Mouse (Mus musculus) kidney, embryonic 16.5 days (tissue): Measurements from ENCODE around the gene Efcab5. TPM values are rescaled to one million over a fixed set of nuclear protein-coding genes. Genes with fewer than 3 reads are reported as not detected.
"Not testable (repeated sequence)": the region's sequence is repeated elsewhere in the genome, so short reads cannot be mapped to it uniquely, and the experiment has no call there.

Source experiments
- ATAC-seq: fragments of 200-750 bp; cut with Nextera tagmentation; 2 replicates; pipeline ENCODE4 v1.8.0; 2017; ENCODE audit warnings: moderate TSS enrichment; ENCODE audit not compliant: low FRiP score, low TSS enrichment
- H3K27ac ChIP-seq: fragments of 300-500 bp; sonication (generic); 2 replicates; pipeline ENCODE4 v1.5.1; 2014; ENCODE audit warnings: low read length
- H3K27me3 ChIP-seq: fragments of 300-500 bp; sonication (generic); 2 replicates; pipeline ENCODE4 v1.6.1; 2014; ENCODE audit warnings: low read length, control low read depth, mixed read lengths; ENCODE audit not compliant: insufficient read depth
- H3K36me3 ChIP-seq: fragments of 300-500 bp; sonication (generic); 2 replicates; pipeline ENCODE4 v1.6.1; 2014; ENCODE audit warnings: low read length, control low read depth, mixed read lengths; ENCODE audit not compliant: insufficient read depth
- H3K4me1 ChIP-seq: fragments of 300-500 bp; sonication (generic); 2 replicates; pipeline ENCODE4 v1.6.1; 2014; ENCODE audit warnings: low read length, control low read depth, mixed read lengths; ENCODE audit not compliant: insufficient read depth
- H3K4me2 ChIP-seq: fragments of 300-500 bp; sonication (generic); replicated peaks from 2 replicates; pipeline ENCODE4 v1.6.1; 2014; ENCODE audit warnings: low read depth, low read length
- H3K4me3 ChIP-seq: fragments of 300-500 bp; sonication (generic); 2 replicates; pipeline ENCODE4 v1.5.1; 2014; ENCODE audit warnings: mild to moderate bottlenecking, low read length
- H3K9ac ChIP-seq: fragments of 300-500 bp; sonication (generic); replicated peaks from 2 replicates; pipeline ENCODE4 v1.6.1; 2014; ENCODE audit warnings: low read length
- H3K9me3 ChIP-seq: fragments of 300-500 bp; sonication (generic); 2 replicates; pipeline ENCODE4 v1.6.1; 2016; ENCODE audit warnings: low read length, control low read depth
- WGBS: fragments of 180-500 bp; shearing (Covaris S2); extraction: QIAGEN DNeasy Blood & Tissue Kit; methylation state at CpG from one replicate; pipeline ENCODE4 v1.1.7; 2014; 5-methylcytosine and 5-hydroxymethylcytosine counted together
- polyA plus RNA-seq: library from polyadenylated mRNA; unstranded; fragments of >200 nt; fragmentation: Nextera tagmentation; extraction: Ambion mirVana; gene quantifications from 2 replicates; pipeline ENCODE4 v1.2.1, GENCODE M21; 2015

Efcab5 gene
- polyA plus RNA-seq, 1 experiment from 2014 or later = 0.09 TPM

DNA sequence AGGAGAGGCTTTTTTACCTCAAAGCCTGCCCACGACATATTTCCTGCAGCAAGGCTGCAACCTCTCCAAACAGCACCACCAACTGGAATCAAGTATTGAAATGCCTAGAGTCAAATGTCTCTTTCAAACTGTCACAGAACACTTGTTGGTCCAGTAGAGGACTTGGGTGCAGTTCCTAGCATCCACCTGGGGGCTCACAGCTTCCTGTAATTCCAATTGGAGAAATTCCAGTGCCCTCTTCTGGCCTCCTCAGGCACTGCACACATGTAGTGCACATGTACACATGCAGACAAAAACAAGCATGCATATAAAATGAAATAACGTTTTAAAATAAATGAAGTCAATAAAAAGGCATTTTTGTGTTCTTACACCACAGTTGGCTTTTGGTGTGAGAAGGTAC lies 40.0 kb downstream of the Efcab5 start:
- H3K36me3 ChIP-seq = no peaks in the 10 kb centered on the region
- H3K4me3 ChIP-seq = no peak overlapping the region
- no peak overlapping the region for H3K9ac ChIP-seq
- no peak overlapping the region for H3K4me2 ChIP-seq
- WGBS = 94% methylated on average over 2 of the region's 2 CpGs
- ATAC-seq = no peak
- peaks cover 6% of the 10 kb centered on the region for H3K9me3 ChIP-seq
- no peaks in the 10 kb centered on the region for H3K27me3 ChIP-seq
- no peak overlapping the region for H3K27ac ChIP-seq
- H3K4me1 ChIP-seq = peaks cover 5% of the 10 kb centered on the region; the same call in 1 of the 2 replicates

DNA sequence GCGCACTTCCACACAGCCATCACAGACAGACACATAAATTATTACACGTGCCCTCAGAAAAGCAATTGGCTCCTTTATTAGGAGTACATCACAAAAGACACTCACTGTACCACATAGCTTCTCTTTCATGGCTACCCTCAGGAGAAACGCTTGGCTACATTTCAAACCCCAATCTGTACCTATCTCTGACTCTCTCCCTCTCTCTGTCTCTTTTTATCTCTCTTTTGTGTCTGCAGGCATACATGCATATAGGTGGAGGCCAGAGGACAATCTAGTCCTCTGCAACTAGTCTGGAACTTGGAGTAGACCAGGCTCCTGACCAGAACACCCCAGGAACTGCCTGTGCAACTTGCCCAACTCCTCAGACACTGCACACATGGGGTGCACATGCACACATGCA lies 41.0 kb downstream of the Efcab5 start:
- Histone ChIP-seq H3K4me1 (peaks cover 5% of the 10 kb centered on the region; the same call in 1 of the 2 replicates), H3K27ac (no peak overlapping the region), H3K9me3 (peaks cover 6% of the 10 kb centered on the region), H3K27me3 (no peaks in the 10 kb centered on the region), H3K36me3 (no peaks in the 10 kb centered on the region), H3K9ac (no peak overlapping the region), H3K4me3 (no peak overlapping the region), H3K4me2 (no peak overlapping the region)
- 88% methylated on average over 3 of the region's 3 CpGs for WGBS
- ATAC-seq = no peak

DNA sequence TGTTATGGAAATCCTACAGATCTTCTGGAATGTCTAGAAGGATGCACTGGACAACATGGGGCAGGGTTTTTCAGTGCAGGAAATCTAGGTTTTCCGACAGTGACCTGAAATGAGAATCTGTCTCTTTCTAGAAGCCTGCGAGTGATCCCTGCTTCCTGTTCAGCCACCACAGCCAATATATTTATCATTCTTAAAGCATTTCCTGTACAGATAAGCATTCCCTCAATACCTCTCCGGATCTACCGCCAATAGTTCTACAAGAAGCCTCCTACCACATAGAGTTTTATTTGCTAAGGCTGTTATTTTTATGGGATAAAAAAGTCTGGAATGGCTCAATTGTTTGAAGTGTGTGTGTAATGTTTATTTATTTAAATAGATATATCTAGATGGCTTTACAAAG lies 43.3 kb downstream of the Efcab5 start:
- no peak overlapping the region for H3K4me2 ChIP-seq
- no peak for ATAC-seq
- no peaks in the 10 kb centered on the region for H3K36me3 ChIP-seq
- no peak overlapping the region for H3K9ac ChIP-seq
- no peaks in the 10 kb centered on the region for H3K27me3 ChIP-seq
- H3K9me3 ChIP-seq = peaks cover 6% of the 10 kb centered on the region
- H3K4me3 ChIP-seq = no peak overlapping the region
- 43% methylated on average over 4 of the region's 4 CpGs for WGBS
- peaks cover 5% of the 10 kb centered on the region; the same call in 1 of the 2 replicates for H3K4me1 ChIP-seq
- no peak overlapping the region for H3K27ac ChIP-seq

DNA sequence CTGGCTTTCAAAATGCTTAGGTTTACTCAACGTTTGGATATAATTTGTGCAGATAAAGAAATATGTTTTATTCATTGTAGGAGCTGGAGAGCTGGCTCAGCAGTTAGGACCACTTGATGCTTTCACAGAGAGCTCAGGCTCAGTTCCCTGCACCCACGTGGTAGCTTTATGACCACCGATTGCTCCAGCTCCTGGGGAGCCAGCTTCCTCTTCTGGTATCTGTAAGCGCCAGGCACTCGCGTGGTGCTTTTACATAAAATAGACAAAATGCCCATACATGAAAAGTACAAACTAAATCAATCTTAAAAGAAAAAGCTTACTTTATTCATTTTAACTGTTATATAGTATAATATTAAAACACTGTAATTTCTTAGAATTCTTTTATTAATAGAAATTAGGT lies 46.8 kb downstream of the Efcab5 start:
- ATAC-seq = no peak
- Histone ChIP-seq H3K36me3 (no peaks in the 10 kb centered on the region), H3K27me3 (no peaks in the 10 kb centered on the region), H3K27ac (no peak overlapping the region), H3K4me3 (no peak overlapping the region), H3K9me3 (no peaks in the 10 kb centered on the region), H3K9ac (no peak overlapping the region), H3K4me2 (no peak overlapping the region), H3K4me1 (peaks cover 5% of the 10 kb centered on the region; the same call in 1 of the 2 replicates)
- 66% methylated on average over 6 of the region's 6 CpGs for WGBS

DNA sequence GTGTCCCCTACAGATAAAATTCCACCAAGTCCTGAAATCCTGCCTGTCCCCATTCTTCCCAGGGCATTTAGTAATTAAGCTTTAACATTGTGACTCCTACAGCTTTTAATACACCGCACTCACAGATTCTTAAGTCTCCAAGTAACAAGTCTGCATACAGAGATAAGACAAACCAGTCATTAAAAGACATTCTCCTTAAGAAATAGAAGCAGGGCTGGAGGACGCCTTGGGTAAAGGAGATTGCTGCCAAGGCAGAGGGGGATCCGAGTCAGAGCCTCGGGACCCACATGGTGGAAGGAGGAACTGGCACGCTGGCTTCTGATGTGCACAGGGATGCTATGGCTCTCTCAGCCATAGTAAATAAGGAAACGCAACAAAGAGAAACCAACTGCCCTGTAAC lies 48.8 kb downstream of the Efcab5 start:
- H3K36me3 ChIP-seq = no peaks in the 10 kb centered on the region
- H3K27me3 ChIP-seq = no peaks in the 10 kb centered on the region
- H3K9ac ChIP-seq = no peak overlapping the region
- 85% methylated on average over 6 of the region's 6 CpGs for WGBS
- H3K27ac ChIP-seq = no peak overlapping the region
- H3K4me1 ChIP-seq = peaks cover under 1% of the 10 kb centered on the region; the same call in 1 of the 2 replicates
- H3K4me3 ChIP-seq = no peak overlapping the region
- H3K9me3 ChIP-seq = no peaks in the 10 kb centered on the region
- no peak for ATAC-seq
- H3K4me2 ChIP-seq = no peak overlapping the region

DNA sequence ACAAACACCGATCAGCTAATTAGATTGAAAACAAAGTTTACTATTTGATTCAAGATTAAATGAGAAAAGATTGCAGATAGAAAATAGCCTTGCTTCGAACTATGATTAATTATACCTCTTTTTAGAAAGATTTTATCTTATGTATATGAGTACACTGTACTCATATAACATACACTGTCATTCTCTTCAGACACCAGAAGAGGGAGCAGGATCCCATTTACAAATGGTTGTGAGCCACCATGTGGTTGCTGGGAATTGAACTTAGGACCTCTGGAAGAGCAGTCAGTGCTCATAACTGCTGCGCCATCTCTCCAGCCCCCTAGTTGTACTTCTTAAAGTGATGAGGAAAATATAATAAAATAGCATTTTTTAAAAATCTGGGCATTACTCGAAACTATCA lies 55.3 kb downstream of the Efcab5 start:
- Histone ChIP-seq H3K36me3 (no peaks in the 10 kb centered on the region), H3K9me3 (no peaks in the 10 kb centered on the region), H3K27me3 (no peaks in the 10 kb centered on the region), H3K9ac (no peak overlapping the region), H3K4me1 (no peaks in the 10 kb centered on the region), H3K4me2 (no peak overlapping the region), H3K27ac (no peak overlapping the region), H3K4me3 (no peak overlapping the region)
- no peak for ATAC-seq
- WGBS = 90% methylated on average over 4 of the region's 4 CpGs

DNA sequence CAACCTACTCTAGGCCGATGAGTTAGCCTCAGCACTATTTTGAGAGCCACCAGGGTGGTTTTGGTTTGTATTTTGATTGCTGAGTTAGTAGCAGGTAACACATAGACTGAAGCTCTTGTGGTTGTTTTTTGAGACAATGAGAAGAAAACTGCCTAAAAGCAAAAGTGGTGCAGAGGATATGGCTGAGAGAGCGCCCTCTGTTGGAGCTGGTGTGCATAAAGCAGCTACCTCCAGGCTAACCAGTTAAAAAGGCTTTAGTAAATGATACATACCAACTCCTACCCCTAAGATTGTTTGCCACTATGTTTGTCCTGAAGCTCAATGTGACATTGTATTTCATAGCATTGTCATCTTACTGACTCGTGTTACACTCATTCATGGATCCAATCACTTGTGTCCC lies 56.2 kb downstream of the Efcab5 start:
- H3K36me3 ChIP-seq = no peaks in the 10 kb centered on the region
- WGBS = 59% methylated on average over 3 of the region's 3 CpGs
- no peak overlapping the region for H3K4me3 ChIP-seq
- no peaks in the 10 kb centered on the region for H3K4me1 ChIP-seq
- H3K27me3 ChIP-seq = no peaks in the 10 kb centered on the region
- H3K27ac ChIP-seq = no peak overlapping the region
- H3K9me3 ChIP-seq = no peaks in the 10 kb centered on the region
- no peak for ATAC-seq
- H3K9ac ChIP-seq = no peak overlapping the region
- no peak overlapping the region for H3K4me2 ChIP-seq

DNA sequence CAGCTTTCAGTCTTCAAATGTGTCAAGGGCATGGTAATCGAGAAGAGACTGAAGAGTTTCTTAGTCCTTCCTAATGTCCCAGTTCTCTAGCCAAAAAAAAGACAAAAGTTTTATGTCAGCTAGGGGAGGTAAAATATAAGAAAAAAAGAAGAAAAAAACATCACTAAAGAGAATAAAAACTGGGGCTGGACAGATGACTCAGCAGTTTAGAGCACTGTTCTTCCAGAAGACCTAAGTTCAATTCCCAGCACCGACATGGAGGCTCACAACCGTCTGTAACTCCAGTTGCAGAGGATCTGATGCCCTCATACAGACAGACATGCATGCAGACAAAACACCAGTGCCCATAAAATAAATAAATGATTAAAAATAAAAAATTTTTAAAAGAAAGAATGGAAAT lies 60.2 kb downstream of the Efcab5 start:
- Histone ChIP-seq H3K4me1 (no peaks in the 10 kb centered on the region), H3K4me2 (no peak overlapping the region), H3K36me3 (no peaks in the 10 kb centered on the region), H3K27ac (no peak overlapping the region), H3K9ac (no peak overlapping the region), H3K27me3 (no peaks in the 10 kb centered on the region), H3K9me3 (no peaks in the 10 kb centered on the region), H3K4me3 (no peak overlapping the region)
- WGBS = 80% methylated on average over 3 of the region's 3 CpGs
- ATAC-seq = no peak

DNA sequence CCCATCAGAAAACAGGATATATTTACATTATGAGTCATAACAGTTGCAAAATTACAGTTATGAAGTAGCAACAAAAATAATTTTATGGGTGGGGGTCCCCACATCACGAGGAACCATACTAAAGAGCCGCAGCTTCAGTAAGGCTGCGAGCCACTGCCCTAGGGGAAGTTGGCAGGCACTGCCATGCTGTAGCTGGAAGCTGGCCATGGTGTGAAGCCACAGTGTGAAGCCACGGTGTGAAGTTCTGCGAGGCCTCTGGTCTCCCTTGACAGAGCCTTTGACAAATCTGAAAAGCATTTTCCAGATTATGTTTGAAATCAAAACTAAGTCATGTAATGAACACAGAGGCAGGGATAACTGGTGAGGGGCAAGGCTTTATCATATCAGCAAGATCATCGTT lies 77.6 kb downstream of the Efcab5 start:
- 82% methylated on average over 6 of the region's 6 CpGs for WGBS
- ATAC-seq = no peak
- H3K27ac ChIP-seq = no peak overlapping the region
- no peak overlapping the region for H3K4me2 ChIP-seq
- no peaks in the 10 kb centered on the region for H3K4me1 ChIP-seq
- no peaks in the 10 kb centered on the region for H3K9me3 ChIP-seq
- H3K36me3 ChIP-seq = no peaks in the 10 kb centered on the region
- no peak overlapping the region for H3K4me3 ChIP-seq
- H3K9ac ChIP-seq = no peak overlapping the region
- no peaks in the 10 kb centered on the region for H3K27me3 ChIP-seq

DNA sequence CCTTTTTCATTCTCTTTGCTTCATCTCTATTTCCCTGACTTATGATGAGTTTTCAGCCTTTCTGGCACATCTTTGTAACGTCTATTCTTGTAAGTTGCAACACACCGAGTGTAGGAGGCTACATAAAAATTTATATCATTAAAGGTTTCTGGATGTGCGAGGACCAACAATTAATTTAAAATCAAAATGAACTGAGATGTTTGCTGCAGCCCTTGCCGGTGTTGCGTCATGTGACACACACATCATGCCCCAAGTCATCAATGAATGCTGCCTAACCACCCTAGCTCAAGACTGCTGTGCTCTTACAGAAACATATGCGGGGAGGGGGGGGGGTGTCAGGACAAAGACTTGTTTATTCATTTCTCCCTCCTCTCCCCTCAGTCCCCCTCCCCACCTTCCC lies 80.3 kb downstream of the Efcab5 start:
- Histone ChIP-seq H3K9me3 (no peaks in the 10 kb centered on the region), H3K4me1 (no peaks in the 10 kb centered on the region), H3K4me2 (no peak overlapping the region), H3K9ac (no peak overlapping the region), H3K27me3 (no peaks in the 10 kb centered on the region), H3K27ac (no peak overlapping the region), H3K4me3 (no peak overlapping the region), H3K36me3 (no peaks in the 10 kb centered on the region)
- ATAC-seq = no peak
- WGBS = 90% methylated on average over 6 of the region's 6 CpGs

DNA sequence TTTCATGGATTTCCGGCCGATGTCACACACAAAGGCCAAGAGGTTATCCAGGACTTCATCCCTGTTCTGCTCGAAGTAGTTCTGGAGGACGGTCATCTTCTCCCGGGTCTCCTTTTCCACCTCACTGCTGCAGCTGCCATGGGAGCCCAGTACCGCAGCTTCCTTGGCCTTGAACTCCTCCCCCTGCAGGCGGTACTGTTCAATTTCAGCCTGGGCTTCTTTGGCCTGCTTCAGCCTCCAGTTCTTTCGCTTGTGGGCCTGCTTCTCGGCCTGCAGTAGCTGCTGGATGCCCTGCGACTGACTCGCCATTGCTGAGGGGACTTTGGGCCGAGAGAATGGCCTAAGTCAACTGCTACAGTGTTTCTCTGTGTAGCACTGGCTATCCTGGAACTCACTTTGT lies 80.9 kb downstream of the Efcab5 start:
- H3K27me3 ChIP-seq, H3K36me3 ChIP-seq, ATAC-seq, H3K4me2 ChIP-seq, H3K9me3 ChIP-seq, H3K9ac ChIP-seq, H3K27ac ChIP-seq, H3K4me1 ChIP-seq, H3K4me3 ChIP-seq: not testable (repeated sequence)
- 79% methylated on average over 12 of the region's 12 CpGs for WGBS
